Mouse (Mus musculus) heart, adult 8-10 months (tissue): ENCODE data around the gene Dlg1. TPM values are rescaled to one million over a fixed set of nuclear protein-coding genes. Genes with fewer than 3 reads are reported as not detected.

ENCODE experiments used
- DNase-seq: peaks from one replicate; pipeline ENCODE4 v3.0.0; 2022; ENCODE audit warnings: low spot score
- total RNA-seq, 4 experiments: library from RNA; stranded (reverse); gene quantifications; 2 replicates each; pipeline ENCODE4 v1.2.4; 2022

The Dlg1 gene
- total RNA-seq: 10 to 100 TPM; 57.3 to 66.3 (median 58.5) TPM

- DNase-seq: peak; percentile 80
Observed at GRCm38 (mm10) chr16:31663379-31664286, at the start of gene Dlg1. Gene Dlg1, plus strand, starts transcription at chr16:31663443.

GRCm38 (mm10) chr16:31616382-31616781, 46.9 kb upstream of the Dlg1 start:
- no peak for DNase-seq

- no peak for DNase-seq
Observed at GRCm38 (mm10) chr16:31617128-31617527, 46.1 kb upstream of the Dlg1 start.

GRCm38 (mm10) chr16:31617823-31618371, 45.3 kb upstream of the Dlg1 start:
- DNase-seq: no peak

- no peak for DNase-seq
Observed at GRCm38 (mm10) chr16:31618671-31619070, 44.6 kb upstream of the Dlg1 start.

GRCm38 (mm10) chr16:31619675-31620335, 43.4 kb upstream of the Dlg1 start:
- DNase-seq: no peak

- DNase-seq: no peak
Observed at GRCm38 (mm10) chr16:31622356-31622755, 40.9 kb upstream of the Dlg1 start.

GRCm38 (mm10) chr16:31623136-31623535, 40.1 kb upstream of the Dlg1 start:
- DNase-seq: no peak

- DNase-seq: no peak
Observed at GRCm38 (mm10) chr16:31624749-31625148, 38.5 kb upstream of the Dlg1 start.

- DNase-seq: no peak
Observed at GRCm38 (mm10) chr16:31626331-31626730, 36.9 kb upstream of the Dlg1 start.

GRCm38 (mm10) chr16:31630381-31630780, 32.9 kb upstream of the Dlg1 start:
- DNase-seq: no peak

GRCm38 (mm10) chr16:31631046-31631445, 32.2 kb upstream of the Dlg1 start:
- no peak for DNase-seq

- DNase-seq: no peak
Observed at GRCm38 (mm10) chr16:31634371-31634770, 28.9 kb upstream of the Dlg1 start.

GRCm38 (mm10) chr16:31638393-31638792, 24.9 kb upstream of the Dlg1 start:
- no peak for DNase-seq

- no peak for DNase-seq
Observed at GRCm38 (mm10) chr16:31639946-31640345, 23.3 kb upstream of the Dlg1 start.

- no peak for DNase-seq
Observed at GRCm38 (mm10) chr16:31641776-31642175, 21.5 kb upstream of the Dlg1 start.

GRCm38 (mm10) chr16:31647221-31647620, 16.0 kb upstream of the Dlg1 start:
- DNase-seq: no peak

GRCm38 (mm10) chr16:31650788-31651187, 12.5 kb upstream of the Dlg1 start:
- no peak for DNase-seq

- peak; percentile 14 for DNase-seq
Observed at GRCm38 (mm10) chr16:31651541-31651940, 11.7 kb upstream of the Dlg1 start.

GRCm38 (mm10) chr16:31652115-31652843, 11.0 kb upstream of the Dlg1 start:
- DNase-seq: peak; percentile 11

GRCm38 (mm10) chr16:31653616-31654015, 9.6 kb upstream of the Dlg1 start:
- DNase-seq: no peak

- DNase-seq: no peak
Observed at GRCm38 (mm10) chr16:31654021-31654420, 9.2 kb upstream of the Dlg1 start.
